Mouse (Mus musculus): Measurements from ENCODE around the gene Lta. TPM values are rescaled to one million over a fixed set of nuclear protein-coding genes. Genes with fewer than 3 reads are reported as not detected.

Lta gene
- total and polyA plus RNA-seq, 3 experiments = not detected

DNA sequence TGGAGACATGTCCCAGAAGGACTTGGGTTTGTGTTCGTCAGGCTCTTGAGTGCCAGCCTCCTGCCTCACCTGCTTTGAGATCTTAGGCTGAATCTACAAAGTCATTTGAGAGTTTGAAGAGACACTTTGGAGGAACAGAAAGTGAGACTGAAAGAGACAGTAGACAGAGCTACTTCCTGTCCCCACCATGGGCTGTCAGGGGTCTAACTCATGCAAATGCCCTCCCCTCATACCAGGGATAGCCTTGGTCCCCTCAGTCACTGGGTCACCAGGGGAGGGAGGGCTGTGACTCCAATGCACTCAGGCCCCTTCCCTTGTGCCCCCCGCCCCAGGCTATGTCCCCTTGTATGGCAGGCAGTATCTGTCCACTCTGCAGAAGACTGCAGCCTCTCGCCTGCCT is 31.8 kb downstream of the Lta start:
- TF ChIP-seq CTCF (IDR thresholded peaks at IDR 0.05; ENCODE audit: low read depth, low read length) (no peak), TAL1 (conservative IDR thresholded peaks at IDR 0.05; ENCODE audit: low read depth, low read length) (no peak), GATA1 (IDR thresholded peaks at IDR 0.05; ENCODE audit: borderline replicate concordance, low read length) (no peak), POLR2AphosphoS5 (IDR thresholded peaks at IDR 0.05; ENCODE audit: insufficient replicate concordance, low read depth, low read length) (no peak), GATA2 (IDR thresholded peaks at IDR 0.05; ENCODE audit: borderline replicate concordance, low read depth, low read length) (no peak)
- no peak overlapping the region for H3K4me3 ChIP-seq (ENCODE audit: low read depth, low read length)
- H3K36me3 ChIP-seq (replicated peaks) = no peaks in the 10 kb centered on the region
- H3K4me1 ChIP-seq (ENCODE audit: insufficient read depth, low read depth, low read length) = peaks cover 47% of the 10 kb centered on the region
- no peak for DNase-seq (ENCODE audit: low spot score)
- ATAC-seq (ENCODE audit: extremely low read depth, insufficient number of reproducible peaks, low FRiP score, poor library complexity, severe bottlenecking) = no peak
- no peaks in the 10 kb centered on the region for H3K9me3 ChIP-seq (replicated peaks)
- peaks cover 27% of the 10 kb centered on the region for H3K27me3 ChIP-seq (ENCODE audit: insufficient read depth, low read length)

GRCm38 (mm10) chr17:35172445-35173234 is 32.5 kb downstream of the Lta start:
- ATAC-seq (ENCODE audit: extremely low read depth, insufficient number of reproducible peaks, low FRiP score, poor library complexity, severe bottlenecking) (no peak), DNase-seq (ENCODE audit: low spot score) (no peak)
- Histone ChIP-seq H3K27me3 (ENCODE audit: insufficient read depth, low read length) (peaks cover 27% of the 10 kb centered on the region), H3K36me3 (replicated peaks) (no peaks in the 10 kb centered on the region), H3K4me3 (ENCODE audit: low read depth, low read length) (no peak overlapping the region), H3K4me1 (ENCODE audit: insufficient read depth, low read depth, low read length) (peaks cover 46% of the 10 kb centered on the region), H3K9me3 (replicated peaks) (no peaks in the 10 kb centered on the region)
- TF ChIP-seq CTCF (IDR thresholded peaks at IDR 0.05; ENCODE audit: low read depth, low read length) (no peak), POLR2AphosphoS5 (IDR thresholded peaks at IDR 0.05; ENCODE audit: insufficient replicate concordance, low read depth, low read length) (no peak), GATA1 (IDR thresholded peaks at IDR 0.05; ENCODE audit: borderline replicate concordance, low read length) (no peak), GATA2 (IDR thresholded peaks at IDR 0.05; ENCODE audit: borderline replicate concordance, low read depth, low read length) (no peak), TAL1 (conservative IDR thresholded peaks at IDR 0.05; ENCODE audit: low read depth, low read length) (no peak)

GRCm38 (mm10) chr17:35168541-35169207 is 36.5 kb downstream of the Lta start:
- no peak for DNase-seq (ENCODE audit: low spot score)
- Histone ChIP-seq H3K9me3 (replicated peaks) (no peaks in the 10 kb centered on the region), H3K4me3 (ENCODE audit: low read depth, low read length) (no peak overlapping the region), H3K36me3 (replicated peaks) (peaks cover under 1% of the 10 kb centered on the region), H3K27me3 (ENCODE audit: insufficient read depth, low read length) (peaks cover 23% of the 10 kb centered on the region; the same call in 1 of the 2 replicates), H3K4me1 (ENCODE audit: insufficient read depth, low read depth, low read length) (peaks cover 41% of the 10 kb centered on the region)
- TF ChIP-seq GATA2 (IDR thresholded peaks at IDR 0.05; ENCODE audit: borderline replicate concordance, low read depth, low read length) = no peak
- TF ChIP-seq GATA1 (IDR thresholded peaks at IDR 0.05; ENCODE audit: borderline replicate concordance, low read length) = no peak
- TF ChIP-seq POLR2AphosphoS5 (IDR thresholded peaks at IDR 0.05; ENCODE audit: insufficient replicate concordance, low read depth, low read length) = no peak
- no peak; the same call in 1 of the 2 replicates for TF ChIP-seq CTCF (IDR thresholded peaks at IDR 0.05; ENCODE audit: low read depth, low read length)
- no peak for TF ChIP-seq TAL1 (conservative IDR thresholded peaks at IDR 0.05; ENCODE audit: low read depth, low read length)
- no peak for ATAC-seq (ENCODE audit: extremely low read depth, insufficient number of reproducible peaks, low FRiP score, poor library complexity, severe bottlenecking)

- Histone ChIP-seq H3K4me3 (ENCODE audit: low read depth, low read length) (no peak overlapping the region), H3K27me3 (ENCODE audit: insufficient read depth, low read length) (peaks cover 15% of the 10 kb centered on the region; the same call in 1 of the 2 replicates), H3K4me1 (ENCODE audit: insufficient read depth, low read depth, low read length) (peaks cover 38% of the 10 kb centered on the region), H3K36me3 (replicated peaks) (peaks cover 8% of the 10 kb centered on the region), H3K9me3 (replicated peaks) (no peaks in the 10 kb centered on the region)
- DNase-seq (ENCODE audit: low spot score) (no peak), ATAC-seq (ENCODE audit: extremely low read depth, insufficient number of reproducible peaks, low FRiP score, poor library complexity, severe bottlenecking) (no peak)
- TF ChIP-seq TAL1 (conservative IDR thresholded peaks at IDR 0.05; ENCODE audit: low read depth, low read length) (no peak), POLR2AphosphoS5 (IDR thresholded peaks at IDR 0.05; ENCODE audit: insufficient replicate concordance, low read depth, low read length) (no peak), GATA2 (IDR thresholded peaks at IDR 0.05; ENCODE audit: borderline replicate concordance, low read depth, low read length) (no peak), GATA1 (IDR thresholded peaks at IDR 0.05; ENCODE audit: borderline replicate concordance, low read length) (no peak), CTCF (IDR thresholded peaks at IDR 0.05; ENCODE audit: low read depth, low read length) (no peak)
Measured at GRCm38 (mm10) chr17:35167794-35168193, 37.4 kb downstream of the Lta start.

- DNase-seq (ENCODE audit: low spot score) (no peak), ATAC-seq (ENCODE audit: extremely low read depth, insufficient number of reproducible peaks, low FRiP score, poor library complexity, severe bottlenecking) (no peak)
- TF ChIP-seq GATA1 (IDR thresholded peaks at IDR 0.05; ENCODE audit: borderline replicate concordance, low read length) (no peak), GATA2 (IDR thresholded peaks at IDR 0.05; ENCODE audit: borderline replicate concordance, low read depth, low read length) (no peak), TAL1 (conservative IDR thresholded peaks at IDR 0.05; ENCODE audit: low read depth, low read length) (no peak), CTCF (IDR thresholded peaks at IDR 0.05; ENCODE audit: low read depth, low read length) (peak; percentile 36; the same call in 1 of the 2 replicates)
- peaks cover 21% of the 10 kb centered on the region for H3K36me3 ChIP-seq (replicated peaks)
- no peaks in the 10 kb centered on the region for H3K9me3 ChIP-seq (replicated peaks)
- H3K4me1 ChIP-seq (ENCODE audit: insufficient read depth, low read depth, low read length) = peaks cover 43% of the 10 kb centered on the region
- no peak overlapping the region for H3K4me3 ChIP-seq (ENCODE audit: low read depth, low read length)
- H3K27me3 ChIP-seq (ENCODE audit: insufficient read depth, low read length) = peaks cover 4% of the 10 kb centered on the region; the same call in 1 of the 2 replicates
Measured at GRCm38 (mm10) chr17:35166352-35167035, 38.7 kb downstream of the Lta start.
